Mouse (Mus musculus) lung, postnatal 4 days (tissue): ENCODE results near the gene Med16.

Experiments used
- DNase-seq, 2 experiments: peaks; one replicate each; pipeline ENCODE4 v3.0.0; 2021

The Med16 gene

DNA sequence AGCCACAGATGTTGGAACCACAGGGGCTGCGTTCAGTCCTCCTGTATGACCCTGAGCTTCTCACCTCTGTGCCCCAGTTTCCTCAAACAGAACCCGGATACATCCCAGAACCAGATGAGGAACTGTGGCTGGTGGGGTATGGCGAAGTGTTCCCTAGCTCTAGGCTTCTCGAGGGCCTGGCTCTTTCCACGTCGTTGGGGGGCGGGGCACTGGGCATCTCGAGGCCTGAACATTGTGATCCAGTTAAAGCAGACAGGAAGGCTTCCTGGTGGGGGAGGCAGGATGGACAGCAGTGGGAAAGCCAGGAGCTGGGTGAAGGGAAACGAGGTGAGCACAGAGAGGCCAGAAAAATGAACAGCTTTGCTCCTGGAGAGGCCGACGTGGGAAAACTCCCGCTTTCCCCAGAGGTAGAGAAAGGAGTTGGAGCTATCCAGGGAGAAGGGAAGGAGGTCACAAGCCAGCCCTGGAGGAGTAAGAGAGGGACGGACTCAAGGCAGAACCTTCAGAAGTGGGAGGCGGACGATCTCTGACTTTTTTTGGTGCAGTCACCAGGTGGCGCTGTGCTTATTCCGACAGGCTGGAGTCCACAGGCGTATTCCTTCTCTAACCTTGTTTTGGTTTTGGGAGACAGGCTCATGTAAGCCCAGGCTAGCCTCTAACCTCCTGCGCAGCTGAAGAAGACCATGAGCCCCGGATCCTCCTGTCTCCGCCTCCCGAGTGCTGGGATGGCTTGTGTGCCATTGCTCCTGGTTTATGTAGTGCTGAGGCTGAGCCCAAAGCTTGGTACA lies 25.2 kb downstream of the Med16 start:
- DNase-seq, result peak; percentile 80 to 87

DNA sequence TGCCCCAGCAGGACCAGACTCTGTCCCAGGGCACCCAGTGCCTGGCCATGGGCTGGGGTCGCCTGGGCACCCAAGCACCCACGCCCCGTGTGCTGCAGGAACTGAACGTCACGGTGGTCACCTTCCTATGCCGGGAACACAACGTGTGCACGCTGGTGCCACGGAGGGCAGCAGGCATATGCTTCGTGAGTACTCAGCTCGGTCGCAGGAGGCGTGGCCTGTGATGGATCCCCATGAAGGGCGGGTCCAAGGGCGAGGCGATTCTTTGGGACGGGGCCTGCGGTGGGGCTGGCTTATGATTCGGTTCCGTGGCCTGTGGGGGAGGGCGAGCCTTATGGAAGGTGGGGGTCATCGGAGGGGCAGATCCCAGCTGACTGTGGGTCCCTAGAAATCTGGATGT lies 26.7 kb downstream of the Med16 start:
- no peak for DNase-seq

GRCm38 (mm10) chr10:79880721-79881120 lies 28.0 kb downstream of the Med16 start:
- no peak for DNase-seq

GRCm38 (mm10) chr10:79879527-79879926 lies 29.2 kb downstream of the Med16 start:
- no peak for DNase-seq

DNA sequence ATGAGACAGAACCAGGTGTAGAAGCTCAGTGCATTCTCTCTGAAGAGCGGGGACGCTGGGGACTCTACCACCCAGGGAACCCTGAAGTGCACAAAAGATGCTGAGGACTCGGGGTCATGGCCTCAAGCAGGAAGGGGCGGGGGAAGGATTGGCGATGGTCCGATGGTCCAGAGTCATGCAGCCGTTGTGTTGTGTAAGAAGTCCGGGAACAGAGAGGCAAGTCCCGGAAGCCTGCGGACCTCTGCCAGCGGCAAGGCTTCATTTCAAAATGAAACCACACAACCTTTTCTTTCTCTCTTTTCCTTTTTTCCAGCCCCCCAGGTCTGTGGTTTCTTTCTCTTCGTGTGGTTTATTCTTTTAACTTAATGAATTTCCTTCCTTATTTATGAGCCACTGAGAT lies 31.0 kb downstream of the Med16 start:
- DNase-seq, result peak; percentile 61 to 69

- DNase-seq, result no peak
Measured at GRCm38 (mm10) chr10:79877174-79877573, 31.5 kb downstream of the Med16 start.

GRCm38 (mm10) chr10:79874290-79874862 lies 34.3 kb downstream of the Med16 start, which contains the start of the genes Prtn3 and Plppr3:
TSS of gene Prtn3 (plus strand) at chr10:79874476.
TSS of gene Plppr3 (minus strand) at chr10:79874634.
- DNase-seq, result peak; percentile 47 to 54

GRCm38 (mm10) chr10:79873715-79874289 lies 34.9 kb downstream of the Med16 start:
- no peak for DNase-seq

GRCm38 (mm10) chr10:79873313-79873712 lies 35.4 kb downstream of the Med16 start:
- no peak for DNase-seq

DNA sequence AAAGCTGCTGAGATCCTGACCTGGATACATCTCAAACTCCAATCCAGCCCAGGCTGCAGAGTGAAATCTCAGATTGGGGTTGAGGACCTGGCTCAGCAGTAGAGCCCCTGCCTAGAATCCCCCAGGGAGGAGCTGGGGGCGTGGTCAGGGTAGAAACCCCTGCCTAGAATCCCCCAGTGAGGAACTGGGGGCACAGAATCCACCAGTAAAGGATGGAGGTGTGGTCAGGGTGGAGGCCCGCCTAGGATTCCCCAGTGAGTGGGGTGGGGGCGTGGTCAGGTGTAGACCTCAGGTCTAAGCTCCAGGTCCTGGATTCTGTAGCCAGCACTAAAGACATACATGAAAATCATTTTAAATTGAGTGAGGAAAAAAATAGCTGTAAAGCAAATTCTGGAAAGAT lies 35.9 kb downstream of the Med16 start:
- DNase-seq, result no peak

DNA sequence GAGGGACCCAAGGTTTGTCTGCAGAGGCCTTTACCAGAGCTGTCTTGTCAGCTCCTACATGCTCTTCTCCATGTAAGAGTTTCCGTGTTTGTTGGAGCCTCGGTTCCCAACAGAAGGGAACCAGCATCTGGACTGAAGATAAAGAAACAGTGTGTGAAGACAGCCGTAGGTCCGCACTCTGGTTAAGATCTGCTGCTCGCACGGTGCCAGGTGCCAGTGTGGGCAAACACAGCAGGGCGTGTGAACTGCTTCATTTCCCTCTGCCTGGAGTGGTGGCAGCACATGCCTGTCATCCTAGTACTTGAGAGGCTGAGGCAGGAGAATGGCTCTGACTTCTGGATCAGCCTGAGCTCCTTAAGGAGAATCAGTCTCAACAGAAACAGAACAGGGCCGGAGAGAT lies 36.9 kb downstream of the Med16 start:
- no peak for DNase-seq

- DNase-seq, result no peak
Measured at GRCm38 (mm10) chr10:79866601-79867000, 42.1 kb downstream of the Med16 start.

DNA sequence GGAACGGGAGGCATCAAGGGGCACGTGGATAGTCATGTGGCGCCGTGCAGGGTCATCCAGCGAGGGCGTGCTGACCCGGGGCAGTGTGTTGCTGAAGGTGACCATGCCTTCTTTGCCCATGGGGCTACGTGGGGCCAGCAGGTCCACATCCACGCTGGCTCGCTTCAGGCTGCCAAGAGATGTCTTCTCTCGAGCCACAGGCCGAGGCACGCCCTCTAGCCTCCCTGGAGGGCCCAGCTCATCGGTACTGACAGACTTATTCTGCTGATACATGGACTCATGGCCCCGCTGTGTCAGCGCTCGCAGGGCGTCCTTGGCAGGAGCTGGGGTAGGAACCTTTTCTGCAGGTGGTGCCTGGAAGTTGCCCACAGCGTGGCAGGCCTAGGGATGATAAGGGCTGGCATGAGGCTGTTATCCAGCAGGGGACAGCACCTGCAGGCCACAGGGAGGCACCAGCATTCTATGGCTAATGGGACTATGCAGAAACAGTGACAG lies 42.9 kb downstream of the Med16 start:
- DNase-seq, result no peak

DNA sequence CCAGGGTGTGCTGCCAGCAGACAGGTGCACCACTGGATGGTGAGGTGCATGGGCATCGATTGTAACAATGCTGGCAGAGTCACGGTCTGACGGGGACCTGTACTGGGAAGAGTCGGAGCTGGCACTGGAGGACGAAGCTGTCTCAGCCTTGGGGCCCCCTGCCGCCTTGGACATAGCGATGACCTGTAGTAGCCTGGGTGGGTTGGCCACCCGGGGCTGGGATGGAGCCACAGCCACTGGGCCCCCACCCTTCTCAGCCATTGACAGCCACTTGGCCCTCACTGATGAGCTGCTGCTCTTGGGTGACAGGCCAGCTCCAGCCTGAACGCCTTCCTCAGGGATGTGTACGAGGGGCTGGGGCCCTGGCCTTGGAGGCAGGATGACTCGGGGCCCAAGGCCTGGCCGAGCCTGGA lies 43.5 kb downstream of the Med16 start:
- peak in 1 of 2 experiments; percentile 55 for DNase-seq

DNA sequence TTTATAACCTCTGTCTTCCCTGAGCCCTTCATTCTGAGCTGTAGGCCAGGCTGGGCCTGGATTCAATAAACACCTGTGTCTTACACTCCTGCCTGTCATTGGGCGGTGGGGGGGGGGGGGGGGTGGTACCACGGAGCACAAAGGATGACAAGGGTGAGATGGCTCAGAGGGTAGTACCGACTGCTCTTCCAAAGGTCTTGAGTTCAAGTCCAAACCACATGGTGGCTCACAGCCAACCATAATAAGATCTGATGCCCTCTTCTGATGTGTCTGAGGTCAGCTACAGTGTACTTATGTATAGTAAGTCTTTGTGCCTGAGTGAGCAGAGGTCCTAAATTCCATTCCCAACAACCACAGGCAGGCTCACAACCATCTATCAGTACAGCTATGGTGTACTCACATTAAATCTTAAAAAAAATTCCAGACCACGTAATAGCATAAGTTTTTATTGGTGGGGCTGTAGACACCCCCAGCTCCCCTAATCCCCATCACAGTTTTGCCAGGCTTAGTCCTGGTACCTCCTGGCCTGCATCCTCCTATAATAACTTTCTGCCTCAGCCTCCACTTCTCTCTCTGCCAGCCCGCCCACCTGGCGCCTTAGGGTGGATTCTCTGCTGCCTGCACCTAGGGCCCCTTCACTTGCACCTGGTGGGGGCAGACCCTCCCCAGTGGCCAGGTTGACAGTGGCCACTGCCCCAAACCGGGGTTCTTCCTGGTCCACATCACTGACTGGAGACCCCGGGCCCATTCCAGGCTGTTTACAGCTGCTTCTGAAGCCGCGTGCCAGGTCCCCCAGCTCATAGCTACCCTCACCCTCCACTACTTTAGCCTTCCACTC lies 44.2 kb downstream of the Med16 start:
- no peak for DNase-seq

- no peak for DNase-seq
Measured at GRCm38 (mm10) chr10:79862925-79863324, 45.8 kb downstream of the Med16 start.

- no peak for DNase-seq
Measured at GRCm38 (mm10) chr10:79862049-79862788, 46.5 kb downstream of the Med16 start.

GRCm38 (mm10) chr10:79861230-79862048 lies 47.3 kb downstream of the Med16 start:
- DNase-seq, result no peak

- no peak for DNase-seq
Measured at GRCm38 (mm10) chr10:79860079-79860911, 48.4 kb downstream of the Med16 start.

DNA sequence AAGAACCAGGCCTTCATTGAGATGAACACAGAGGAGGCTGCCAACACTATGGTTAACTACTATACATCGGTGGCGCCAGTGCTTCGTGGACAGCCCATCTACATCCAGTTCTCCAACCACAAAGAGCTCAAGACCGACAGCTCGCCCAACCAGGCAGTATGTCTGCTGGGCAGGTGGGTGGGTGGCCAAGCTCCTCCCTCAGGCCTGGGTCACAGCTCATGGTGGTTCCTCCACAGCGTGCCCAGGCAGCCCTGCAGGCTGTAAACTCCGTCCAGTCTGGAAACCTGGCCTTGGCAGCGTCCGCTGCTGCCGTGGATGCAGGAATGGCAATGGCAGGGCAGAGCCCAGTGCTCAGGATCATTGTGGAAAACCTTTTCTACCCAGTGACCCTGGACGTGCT lies 49.6 kb downstream of the Med16 start:
- peak in 1 of 2 experiments; percentile 58 for DNase-seq
